Mouse (Mus musculus): ENCODE data around the gene Mrpl37.

GRCm38 (mm10) chr4:107035689-107036088 lies 31.0 kb downstream of the Mrpl37 start:
- TF ChIP-seq CTCF (IDR thresholded peaks at IDR 0.05) (no peak), EP300 (IDR thresholded peaks at IDR 0.05) (no peak)
